Mouse (Mus musculus): ENCODE data around the gene Cers4. TPM values are rescaled to one million over a fixed set of nuclear protein-coding genes. Genes with fewer than 3 reads are reported as not detected.

Gene Cers4
- polyA plus RNA-seq, 1 experiment from 2014 or later = 17.0 TPM

DNA sequence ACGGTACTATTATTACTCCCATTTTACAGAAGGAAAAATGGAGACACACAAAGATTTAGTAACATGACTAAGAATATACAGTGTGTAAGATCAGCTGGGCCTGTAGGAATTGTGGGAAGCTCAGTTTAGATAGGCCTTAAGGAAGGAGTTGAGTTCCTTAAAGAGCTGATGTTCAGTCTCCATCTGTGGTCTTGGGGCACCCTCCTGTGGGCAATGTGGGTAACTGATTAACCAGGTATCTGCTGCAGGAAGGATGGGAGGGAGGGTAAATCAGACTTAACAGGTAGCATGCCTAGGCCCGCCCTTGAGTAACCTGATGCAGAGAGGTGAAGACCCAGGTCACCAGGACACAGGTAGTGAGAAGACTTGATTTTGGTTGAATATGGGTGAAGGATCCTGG lies 23.3 kb downstream of the Cers4 start:
- Histone ChIP-seq H3K27ac (ENCODE audit: low read depth, low read length) (no peak overlapping the region), H3K9me3 (ENCODE audit: control insufficient read depth, low read length) (no peaks in the 10 kb centered on the region), H3K4me3 (ENCODE audit: low read depth, low read length) (no peak overlapping the region), H3K4me2 (ENCODE audit: low read depth, low read length, severe bottlenecking) (no peak overlapping the region), H3K4me1 (replicated peaks; ENCODE audit: control insufficient read depth, insufficient read depth, low read length) (peaks cover 9% of the 10 kb centered on the region; the same call in 1 of the 2 replicates), H3K9ac (ENCODE audit: low read length) (no peak overlapping the region), H3K36me3 (ENCODE audit: control insufficient read depth, insufficient read depth, low read length) (peaks cover 3% of the 10 kb centered on the region; the same call in 1 of the 2 replicates), H3K27me3 (ENCODE audit: control insufficient read depth, insufficient read depth, low read length) (no peaks in the 10 kb centered on the region)
- no peak for DNase-seq (ENCODE audit: low spot score)
- 78% methylated on average over 2 of the region's 2 CpGs for WGBS
- ATAC-seq (replicated peaks; ENCODE audit: low FRiP score) = no peak

DNA sequence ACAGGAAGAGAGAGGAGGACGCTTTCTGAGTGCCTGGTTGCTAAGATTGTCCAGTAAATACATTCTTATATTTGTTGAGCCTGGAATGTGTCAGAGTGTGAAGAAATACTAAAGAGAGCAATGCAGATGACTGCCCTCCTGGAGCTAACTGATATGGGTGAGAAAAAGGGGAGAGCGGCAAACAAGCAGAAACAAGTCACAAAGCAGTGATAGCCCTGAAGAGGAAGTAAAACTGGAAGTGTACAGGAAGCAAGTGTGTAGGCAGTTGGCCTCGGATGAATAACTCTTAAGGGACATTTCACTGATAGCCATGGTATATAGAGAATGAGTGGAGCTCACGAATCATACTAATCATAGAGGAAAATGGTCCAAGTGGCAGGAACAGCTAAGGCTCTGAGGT lies 28.6 kb downstream of the Cers4 start:
- 88% methylated on average over 4 of the region's 4 CpGs for WGBS
- ATAC-seq (replicated peaks; ENCODE audit: low FRiP score) (no peak), DNase-seq (ENCODE audit: low spot score) (no peak)
- no peak overlapping the region for H3K4me2 ChIP-seq (ENCODE audit: low read depth, low read length, severe bottlenecking)
- H3K27me3 ChIP-seq (ENCODE audit: control insufficient read depth, insufficient read depth, low read length) = no peaks in the 10 kb centered on the region
- H3K4me1 ChIP-seq (replicated peaks; ENCODE audit: control insufficient read depth, insufficient read depth, low read length) = no peaks in the 10 kb centered on the region
- H3K36me3 ChIP-seq (ENCODE audit: control insufficient read depth, insufficient read depth, low read length) = peaks cover 3% of the 10 kb centered on the region; the same call in 1 of the 2 replicates
- H3K9ac ChIP-seq (ENCODE audit: low read length) = no peak overlapping the region
- H3K9me3 ChIP-seq (ENCODE audit: control insufficient read depth, low read length) = no peaks in the 10 kb centered on the region
- no peak overlapping the region for H3K4me3 ChIP-seq (ENCODE audit: low read depth, low read length)
- H3K27ac ChIP-seq (ENCODE audit: low read depth, low read length) = no peak overlapping the region

DNA sequence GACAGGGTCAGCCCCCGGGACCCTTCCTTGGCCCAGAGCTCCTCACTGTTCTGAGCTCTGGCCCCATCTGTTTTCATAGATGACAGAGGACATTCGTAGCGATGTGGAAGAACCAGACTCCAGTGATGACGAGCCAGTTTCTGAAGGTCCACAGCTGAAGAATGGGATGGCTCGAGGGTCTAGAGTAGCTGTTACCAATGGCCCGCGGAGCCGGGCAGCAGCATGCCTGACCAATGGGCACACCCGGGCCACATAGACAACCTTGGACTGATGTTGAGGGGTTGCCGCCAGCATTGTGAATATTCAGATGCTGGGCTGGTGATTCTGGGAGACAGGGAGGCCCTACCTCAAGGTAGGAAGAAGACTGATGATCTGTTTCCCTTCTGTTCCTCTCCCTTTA lies 30.7 kb downstream of the Cers4 start:
- no peak overlapping the region for H3K27ac ChIP-seq (ENCODE audit: low read depth, low read length)
- H3K9me3 ChIP-seq (ENCODE audit: control insufficient read depth, low read length) = no peaks in the 10 kb centered on the region
- 96% methylated on average over 10 of the region's 10 CpGs for WGBS
- no peak overlapping the region for H3K4me3 ChIP-seq (ENCODE audit: low read depth, low read length)
- no peaks in the 10 kb centered on the region for H3K4me1 ChIP-seq (replicated peaks; ENCODE audit: control insufficient read depth, insufficient read depth, low read length)
- H3K9ac ChIP-seq (ENCODE audit: low read length) = no peak overlapping the region
- H3K36me3 ChIP-seq (ENCODE audit: control insufficient read depth, insufficient read depth, low read length) = no peaks in the 10 kb centered on the region; the same call in 1 of the 2 replicates
- H3K4me2 ChIP-seq (ENCODE audit: low read depth, low read length, severe bottlenecking) = no peak overlapping the region
- no peak for DNase-seq (ENCODE audit: low spot score)
- ATAC-seq (replicated peaks; ENCODE audit: low FRiP score) = no peak
- H3K27me3 ChIP-seq (ENCODE audit: control insufficient read depth, insufficient read depth, low read length) = no peaks in the 10 kb centered on the region

Other genes starting within 250 kb of the Cers4 start
- 3.3 and 4.0 TPM in 2 replicates for gene Tgfbr3l, start 244.8 kb upstream of the Cers4 start, polyA plus RNA-seq (2014; fragmentation: Nextera tagmentation; extraction: Ambion mirVana)
- gene Snapc2, start 239.9 kb upstream of the Cers4 start, polyA plus RNA-seq (2014; fragmentation: Nextera tagmentation; extraction: Ambion mirVana) = 64.4 and 77.5 TPM in 2 replicates
- 153 and 167 TPM in 2 replicates for gene Ctxn1, start 233.8 kb upstream of the Cers4 start, polyA plus RNA-seq (2014; fragmentation: Nextera tagmentation; extraction: Ambion mirVana)
- gene Timm44, start 217.1 kb upstream of the Cers4 start, polyA plus RNA-seq (2014; fragmentation: Nextera tagmentation; extraction: Ambion mirVana) = 67.0 and 75.3 TPM in 2 replicates
- 23.7 and 24.6 TPM in 2 replicates for gene Ccl25, start 167.8 kb upstream of the Cers4 start, polyA plus RNA-seq (2014; fragmentation: Nextera tagmentation; extraction: Ambion mirVana)
- 371 and 394 TPM in 2 replicates for gene Elavl1, start 167.6 kb upstream of the Cers4 start, polyA plus RNA-seq (2014; fragmentation: Nextera tagmentation; extraction: Ambion mirVana)
- 16.5 and 16.6 TPM in 2 replicates for gene Zfp958, start 120.1 kb downstream of the Cers4 start, polyA plus RNA-seq (2014; fragmentation: Nextera tagmentation; extraction: Ambion mirVana)

All from forebrain, embryonic 11.5 days (tissue).